In genomic region chr9:65666042-65666441, GRCm38 (mm10) we compare ENCODE assay signal across 8 mouse cellular contexts. TPM values are rescaled to one million over a fixed set of nuclear protein-coding genes. Genes with fewer than 3 reads are reported as not detected.
DNase-seq lines count a peak whose midpoint lies in the region; ATAC-seq and TF ChIP-seq lines count a peak whose summit lies in the region.

No protein-coding gene starts in this region.

- ATAC-seq in forebrain, embryonic 14.5 days: 0 out of 2 replicates have a peak, but pooled peaks have one; percentile 26
- peak; percentile 77 for ATAC-seq in liver, postnatal 0 days

- no peak for TF ChIP-seq POLR2A in CH12.LX (IDR thresholded peaks at IDR 0.05; ENCODE audit: low read depth, low read length)

- peak; percentile 82 for TF ChIP-seq RAD21 in CH12.LX (IDR thresholded peaks at IDR 0.05; ENCODE audit: low read depth, low read length)

- dilution Hi-C loops in CH12.LX (cut with MboI; ENCODE audit: extremely low pct_ligation_motif_present, extremely low pct_unique_long_range_greater_than_20kb, low sequenced_read_pairs): no loop called here

- in situ Hi-C loops in CH12.LX (cut with MboI; ENCODE audit: low pct_ligation_motif_present, low pct_unique_long_range_greater_than_20kb, low sequenced_read_pairs): no loop called here

- TF ChIP-seq CTCF in CH12.LX (conservative IDR thresholded peaks at IDR 0.05 in 1 of 2, IDR thresholded peaks at IDR 0.05 in 1 of 2; ENCODE audit: low read depth in 2 of 2, low read length in 2 of 2): peak; percentile 53 to 89
- peak; percentile 84 for TF ChIP-seq CTCF in liver, postnatal 0 days (IDR thresholded peaks at IDR 0.05; ENCODE audit: low read depth)

- no peak overlapping the region for H3K27ac ChIP-seq in CH12.LX (ENCODE audit: insufficient read depth, low read depth)
- H3K27ac ChIP-seq in forebrain, embryonic 14.5 days (ENCODE audit: low read depth, low read length): no peak overlapping the region
- no peak overlapping the region for H3K27ac ChIP-seq in liver, postnatal 0 days (ENCODE audit: low read depth)

- H3K4me1 ChIP-seq in CH12.LX (ENCODE audit: control insufficient read depth in 1 of 2, insufficient read depth in 2 of 2): peaks cover 6 to 18% of the 10 kb centered on the region in 2 experiments; a peak in 2 of 4 replicates
- H3K4me1 ChIP-seq in forebrain, embryonic 14.5 days (ENCODE audit: control insufficient read depth, insufficient read depth, low read length): no peaks in the 10 kb centered on the region
- H3K4me1 ChIP-seq in liver, postnatal 0 days (ENCODE audit: insufficient read depth): peaks cover 3% of the 10 kb centered on the region; the same call in 1 of the 2 replicates

- H3K27me3 ChIP-seq in CH12.LX (replicated peaks): no peaks in the 10 kb centered on the region
- no peaks in the 10 kb centered on the region for H3K27me3 ChIP-seq in forebrain, embryonic 14.5 days (replicated peaks; ENCODE audit: control insufficient read depth, insufficient read depth, low read length)
- no peaks in the 10 kb centered on the region for H3K27me3 ChIP-seq in liver, postnatal 0 days (ENCODE audit: insufficient read depth, low read length)

- H3K4me3 ChIP-seq in CH12.LX (replicated peaks in 1 of 3; ENCODE audit: low read depth in 2 of 3, low read length in 2 of 3, poor library complexity in 1 of 3): no peak overlapping the region
- no peak overlapping the region for H3K4me3 ChIP-seq in forebrain, embryonic 14.5 days (ENCODE audit: low read depth, low read length)
- no peak overlapping the region for H3K4me3 ChIP-seq in liver, postnatal 0 days (ENCODE audit: low read depth, low read length)

- no peak overlapping the region for H3K4me2 ChIP-seq in CH12.LX (ENCODE audit: insufficient read depth, low read depth, poor library complexity, severe bottlenecking)
- no peak overlapping the region for H3K4me2 ChIP-seq in forebrain, embryonic 14.5 days (ENCODE audit: low read length)
- no peak overlapping the region for H3K4me2 ChIP-seq in liver, postnatal 0 days (ENCODE audit: low read depth, low read length)

- no peak overlapping the region for H3K9ac ChIP-seq in CH12.LX (ENCODE audit: insufficient read depth, low read depth)
- H3K9ac ChIP-seq in forebrain, embryonic 14.5 days (ENCODE audit: low read length): no peak overlapping the region
- no peak overlapping the region for H3K9ac ChIP-seq in liver, postnatal 0 days (replicated peaks)

- H3K36me3 ChIP-seq in CH12.LX (replicated peaks in 1 of 2; ENCODE audit: control insufficient read depth in 1 of 2, insufficient read depth in 1 of 2, low read length in 1 of 2): no peaks in the 10 kb centered on the region
- no peaks in the 10 kb centered on the region for H3K36me3 ChIP-seq in forebrain, embryonic 14.5 days (ENCODE audit: control insufficient read depth, insufficient read depth, low read length)
- no peaks in the 10 kb centered on the region for H3K36me3 ChIP-seq in liver, postnatal 0 days (replicated peaks; ENCODE audit: insufficient read depth, low read length)

- 15% methylated on average over 5 of the region's 5 CpGs for WGBS in forebrain, embryonic 14.5 days
- 16% methylated on average over 5 of the region's 5 CpGs for WGBS in liver, postnatal 0 days (ENCODE audit: insufficient replicate concordance)

- H3K9me3 ChIP-seq in CH12.LX (replicated peaks; ENCODE audit: low read length): no peaks in the 10 kb centered on the region
- no peaks in the 10 kb centered on the region for H3K9me3 ChIP-seq in forebrain, embryonic 14.5 days (replicated peaks; ENCODE audit: control insufficient read depth, low read length)
- H3K9me3 ChIP-seq in liver, postnatal 0 days (ENCODE audit: low read length): no peaks in the 10 kb centered on the region

- no peaks in the 10 kb centered on the region for H3K79me2 ChIP-seq in CH12.LX (replicated peaks; ENCODE audit: control insufficient read depth, extremely low read depth, insufficient read depth, poor library complexity, severe bottlenecking)

- DNase-seq in 3T3-L1 (ENCODE audit: low read depth, low spot score) (peak; percentile 83), CH12.LX (ENCODE audit: extremely low read depth) (peak; percentile 67)
- peak; percentile 58 for DNase-seq in c-Kit-positive CD71-positive TER-119-positive erythroid progenitor cells, embryonic 14.5 days (ENCODE audit: low spot score)
- DNase-seq in forebrain, embryonic 14.5 days (ENCODE audit: low spot score): peak; percentile 80
- DNase-seq in kidney, adult 18-20 months: peak; percentile 80
- DNase-seq in liver, postnatal 0 days: peak; percentile 80
- peak; percentile 39 for DNase-seq in retina, adult 2 months (ENCODE audit: low read depth, low spot score)
- peak; percentile 55 to 62 for DNase-seq in thymus, postnatal 36 days

- no peak for TF ChIP-seq EP300 in CH12.LX (IDR thresholded peaks at IDR 0.05; ENCODE audit: low read length)
- TF ChIP-seq EP300 in liver, postnatal 0 days (IDR thresholded peaks at IDR 0.05; ENCODE audit: low read depth): no peak

TF ChIP-seq in CH12.LX, 34 proteins besides CTCF, POLR2A, EP300 and RAD21:
- TF ChIP-seq NRF1 (IDR thresholded peaks at IDR 0.05; ENCODE audit: low read depth, low read length) (no peak), MAFK (IDR thresholded peaks at IDR 0.05; ENCODE audit: insufficient replicate concordance, low read length) (no peak), SMC3 (IDR thresholded peaks at IDR 0.05; ENCODE audit: low read depth, low read length) (peak; percentile 88), ETS1 (conservative IDR thresholded peaks at IDR 0.05; ENCODE audit: low read depth, low read length) (no peak), CHD1 (IDR thresholded peaks at IDR 0.05; ENCODE audit: low read depth, low read length) (no peak), MYC (IDR thresholded peaks at IDR 0.05; ENCODE audit: low read depth, low read length) (no peak), TBP (conservative IDR thresholded peaks at IDR 0.05; ENCODE audit: low read depth, low read length) (no peak), JUND (conservative IDR thresholded peaks at IDR 0.05; ENCODE audit: low read depth, low read length) (no peak), USF2 (conservative IDR thresholded peaks at IDR 0.05; ENCODE audit: low read depth, low read length) (no peak), ZKSCAN1 (IDR thresholded peaks at IDR 0.05; ENCODE audit: borderline replicate concordance, low read depth, low read length) (no peak), SIN3A (IDR thresholded peaks at IDR 0.05; ENCODE audit: low read length) (no peak), BHLHE40 (IDR thresholded peaks at IDR 0.05; ENCODE audit: low read depth, low read length) (no peak), NELFE (IDR thresholded peaks at IDR 0.05; ENCODE audit: low read depth, low read length) (0 out of 2 replicates have a peak, but pooled peaks have one; percentile 28), GABPA (IDR thresholded peaks at IDR 0.05; ENCODE audit: insufficient replicate concordance, low read depth, low read length) (no peak), KAT2A (IDR thresholded peaks at IDR 0.05; ENCODE audit: insufficient replicate concordance, low read length) (no peak), E2F4 (IDR thresholded peaks at IDR 0.05; ENCODE audit: insufficient replicate concordance, low read depth, low read length) (no peak), USF1 (IDR thresholded peaks at IDR 0.05; ENCODE audit: low read depth, low read length) (no peak), CHD2 (IDR thresholded peaks at IDR 0.05; ENCODE audit: low read length) (no peak), MAX (IDR thresholded peaks at IDR 0.05; ENCODE audit: low read length) (no peak), TCF12 (IDR thresholded peaks at IDR 0.05; ENCODE audit: low read depth, low read length) (no peak), MEF2A (IDR thresholded peaks at IDR 0.05; ENCODE audit: borderline replicate concordance, low read depth, low read length) (peak; percentile 73; the same call in 1 of the 2 replicates), PAX5 (IDR thresholded peaks at IDR 0.05; ENCODE audit: low read length) (no peak), ZC3H11A (IDR thresholded peaks at IDR 0.05; ENCODE audit: low read depth, low read length) (peak; percentile 57), UBTF (IDR thresholded peaks at IDR 0.05; ENCODE audit: low read depth, low read length) (no peak), IRF4 (IDR thresholded peaks at IDR 0.05; ENCODE audit: low read depth, low read length) (peak; percentile 32; the same call in 1 of the 2 replicates), JUN (IDR thresholded peaks at IDR 0.05; ENCODE audit: insufficient read depth, low read depth, low read length) (no peak), MAZ (IDR thresholded peaks at IDR 0.05; ENCODE audit: low read depth, low read length) (no peak), ELF1 (IDR thresholded peaks at IDR 0.05; ENCODE audit: low read depth, low read length) (0 out of 2 replicates have a peak, but pooled peaks have one; percentile 12), HCFC1 (IDR thresholded peaks at IDR 0.05; ENCODE audit: low read depth, low read length) (no peak), ZNF384 (IDR thresholded peaks at IDR 0.05; ENCODE audit: low read depth, low read length) (no peak), MXI1 (IDR thresholded peaks at IDR 0.05; ENCODE audit: low read depth, low read length) (no peak), RCOR1 (conservative IDR thresholded peaks at IDR 0.05; ENCODE audit: low read depth, low read length) (no peak), ZMIZ1 (IDR thresholded peaks at IDR 0.05; ENCODE audit: low read depth, low read length) (no peak), POLR2AphosphoS2 (IDR thresholded peaks at IDR 0.05; ENCODE audit: low read depth, low read length) (no peak)
TF ChIP-seq in CH12.LX: peak in this region for 6.

RNA-seq across cellular contexts. Expression of gene Oaz2, which starts 1.8 kb away (rescaled TPM):
- total RNA-seq in CH12.LX (2012; rRNA removed): 30.2 and 30.9 TPM in 2 replicates
- 35.3 and 38.9 TPM in 2 replicates for total RNA-seq in CH12.LX (2014; rRNA removed)
- 55.7 and 61.4 TPM in 2 replicates for polyA plus RNA-seq in CH12.LX (2012; ENCODE audit: insufficient read length, low read depth)
- polyA plus RNA-seq in forebrain, embryonic 14.5 days (2014; fragmentation: Nextera tagmentation; extraction: Ambion mirVana): 206 and 233 TPM in 2 replicates
- polyA plus RNA-seq in liver, postnatal 0 days (2015; fragmentation: Nextera tagmentation; extraction: Ambion mirVana): 50.9 and 52.8 TPM in 2 replicates

RNA-seq across cellular contexts. Expression of gene Rbpms2, which starts 36.6 kb away (rescaled TPM):
- total RNA-seq in CH12.LX (2012; rRNA removed): 0.13 TPM in 1 of 2 replicates, not detected in the other
- not detected in 2 replicates for total RNA-seq in CH12.LX (2014; rRNA removed)
- 0.34 and 0.95 TPM in 2 replicates for polyA plus RNA-seq in CH12.LX (2012; ENCODE audit: insufficient read length, low read depth)
- 3.8 TPM in 2 replicates for polyA plus RNA-seq in forebrain, embryonic 14.5 days (2014; fragmentation: Nextera tagmentation; extraction: Ambion mirVana)
- 23.5 and 26.1 TPM in 2 replicates for polyA plus RNA-seq in liver, postnatal 0 days (2015; fragmentation: Nextera tagmentation; extraction: Ambion mirVana)
